Mouse (Mus musculus) thymus, adult 2 months (tissue): ENCODE measurements around the gene Opn1mw.

Source experiments
- CTCF ChIP-seq: fragments of 200-500 bp; IDR thresholded peaks from 2 replicates; pipeline ENCODE4 v1.5.1; 2012; ENCODE audit warnings: mild to moderate bottlenecking, control low read depth, low read length, moderate library complexity, borderline replicate concordance; ENCODE audit not compliant: control insufficient read depth, poor library complexity, insufficient read depth; ENCODE audit errors: extremely low read depth
- POLR2A ChIP-seq: fragments of 200-500 bp; IDR thresholded peaks from 2 replicates; pipeline ENCODE4 v1.6.1; 2012; ENCODE audit warnings: mild to moderate bottlenecking, low read length, control low read depth, moderate library complexity; ENCODE audit not compliant: control insufficient read depth, poor library complexity, insufficient read depth; ENCODE audit errors: extremely low read depth

- no peak for TF ChIP-seq POLR2A
- TF ChIP-seq CTCF: no peak
Observed at GRCm38 (mm10) chrX:74105916-74106315, 21.3 kb upstream of the Opn1mw start.
